Mouse (Mus musculus) CD4-positive, CD25-positive, alpha-beta regulatory T cell, adult 4 months (primary cell): ENCODE results near the gene Kcnab1. TPM values are rescaled to one million over a fixed set of nuclear protein-coding genes. Genes with fewer than 3 reads are reported as not detected.

ENCODE experiments used
- ATAC-seq: one replicate; pipeline ENCODE4 v1.8.0; 2017
- polyA plus RNA-seq, 2 experiments: library from polyadenylated mRNA; unstranded; fragments of 100-300 nt; shearing (Covaris generic); gene quantifications; one replicate each; pipeline ENCODE4 v1.2.1; 2017

Gene Kcnab1
- polyA plus RNA-seq, 2 experiments from 2014 or later = 1.3 to 1.4 TPM

- peak; percentile 47 for ATAC-seq
These were observed 208.8 kb downstream of the Kcnab1 start for GRCm38 (mm10) chr3:65317876-65318537.

GRCm38 (mm10) chr3:65319248-65320008 is 210.2 kb downstream of the Kcnab1 start:
- ATAC-seq = peak; percentile 66

GRCm38 (mm10) chr3:65320990-65321389 is 211.8 kb downstream of the Kcnab1 start:
- ATAC-seq = no peak

GRCm38 (mm10) chr3:65321981-65322779 is 213.0 kb downstream of the Kcnab1 start:
- no peak for ATAC-seq

GRCm38 (mm10) chr3:65325254-65325653 is 216.1 kb downstream of the Kcnab1 start:
- no peak for ATAC-seq

- no peak for ATAC-seq
These were observed 219.6 kb downstream of the Kcnab1 start for GRCm38 (mm10) chr3:65328814-65329213.

GRCm38 (mm10) chr3:65337835-65338464 is 228.8 kb downstream of the Kcnab1 start:
- no peak for ATAC-seq

- ATAC-seq = no peak
These were observed 231.2 kb downstream of the Kcnab1 start for GRCm38 (mm10) chr3:65340173-65340951.

GRCm38 (mm10) chr3:65346176-65346575 is 237.0 kb downstream of the Kcnab1 start:
- no peak for ATAC-seq

GRCm38 (mm10) chr3:65352278-65353127 is 243.3 kb downstream of the Kcnab1 start:
- peak; percentile 90 for ATAC-seq

- ATAC-seq = peak; percentile 17
These were observed 244.3 kb downstream of the Kcnab1 start for GRCm38 (mm10) chr3:65353263-65354037.

- no peak for ATAC-seq
These were observed 246.3 kb downstream of the Kcnab1 start for GRCm38 (mm10) chr3:65355479-65355878.

GRCm38 (mm10) chr3:65358275-65358674 is 249.1 kb downstream of the Kcnab1 start:
- ATAC-seq = no peak

- no peak for ATAC-seq
These were observed 249.7 kb downstream of the Kcnab1 start for GRCm38 (mm10) chr3:65358841-65359240.

- ATAC-seq = no peak
These were observed 251.2 kb downstream of the Kcnab1 start for GRCm38 (mm10) chr3:65360163-65360969.

GRCm38 (mm10) chr3:65363438-65363837 is 254.3 kb downstream of the Kcnab1 start:
- ATAC-seq = no peak

- ATAC-seq = no peak
These were observed 256.0 kb downstream of the Kcnab1 start for GRCm38 (mm10) chr3:65365184-65365583.

- no peak for ATAC-seq
These were observed 256.9 kb downstream of the Kcnab1 start for GRCm38 (mm10) chr3:65365921-65366710.
